Mouse (Mus musculus): ENCODE data around the gene Odf3l1. TPM values are rescaled to one million over a fixed set of nuclear protein-coding genes. Genes with fewer than 3 reads are reported as not detected.

The Odf3l1 gene
- total and polyA plus RNA-seq, 3 experiments: 1.5 to 7.4 (median 1.7) TPM

DNA sequence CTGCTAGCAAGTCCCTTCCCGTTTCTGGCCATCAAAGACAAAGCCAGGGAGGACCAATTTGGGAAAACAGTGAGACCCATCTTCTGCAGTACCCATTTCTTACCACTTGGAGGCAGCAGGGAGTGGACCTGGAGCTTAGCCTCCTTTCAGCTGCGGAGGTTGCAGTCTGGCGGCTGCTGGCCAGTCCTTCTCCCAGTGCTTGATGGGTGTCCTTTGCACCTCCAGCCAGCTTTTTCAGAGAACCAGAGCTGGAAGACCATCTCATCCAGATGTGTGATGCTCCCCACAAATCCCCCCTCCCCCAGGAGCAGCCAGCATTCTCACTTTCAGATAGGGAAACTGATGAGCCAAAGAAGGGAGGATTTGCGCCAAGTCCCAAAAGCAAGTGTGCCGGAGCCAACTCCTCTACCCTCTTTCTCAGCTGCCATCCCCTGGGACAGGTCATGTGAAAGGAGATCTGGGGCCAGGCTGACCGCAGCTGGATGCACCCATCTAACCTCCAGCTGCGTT lies 20.7 kb downstream of the Odf3l1 start:
- peak; percentile 73 for DNase-seq

- no peak for DNase-seq
Measured at GRCm38 (mm10) chr9:56842303-56842719, 22.2 kb downstream of the Odf3l1 start.

DNA sequence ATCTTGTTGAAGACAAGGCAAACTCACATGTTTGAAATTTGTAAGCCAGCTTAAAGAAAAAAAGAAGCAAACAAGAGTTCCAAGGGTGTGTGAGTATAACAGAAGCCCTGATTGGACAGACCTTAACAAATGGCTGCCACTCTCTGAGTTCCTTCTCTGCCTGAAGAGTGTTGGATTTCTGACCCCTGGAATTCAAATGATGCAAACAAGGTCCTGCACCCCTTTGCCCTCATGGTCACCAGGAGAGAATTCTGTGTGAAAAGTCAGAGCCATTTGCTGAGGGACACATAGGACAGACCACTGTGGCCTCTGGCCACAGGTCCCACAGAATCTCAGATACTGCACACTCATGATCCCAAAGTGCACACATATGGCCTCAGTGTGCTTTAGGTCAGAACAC lies 22.6 kb downstream of the Odf3l1 start:
- no peak for DNase-seq

- DNase-seq: no peak
Measured at GRCm38 (mm10) chr9:56840721-56841120, 23.8 kb downstream of the Odf3l1 start.

DNA sequence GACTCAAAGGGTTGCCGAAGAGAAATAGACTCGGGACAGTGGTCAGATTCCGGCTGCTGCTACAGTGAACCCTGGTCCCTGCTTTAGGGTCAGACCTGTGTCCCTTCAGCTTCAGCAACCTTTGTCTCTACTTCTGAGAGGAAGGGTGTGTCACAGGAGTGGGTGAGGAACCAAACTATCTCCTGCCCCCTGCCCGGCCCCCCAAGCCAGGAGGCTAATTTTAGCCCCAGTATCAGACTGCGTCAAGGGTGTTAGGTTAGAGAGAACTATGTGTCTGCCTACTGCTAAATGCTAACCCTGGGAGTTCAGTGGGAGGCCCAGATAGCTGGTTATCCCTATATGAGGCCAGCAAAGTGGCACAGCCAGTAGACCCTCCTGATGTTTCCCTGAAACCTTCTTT lies 29.3 kb downstream of the Odf3l1 start:
- no peak for DNase-seq

- DNase-seq: no peak
Measured at GRCm38 (mm10) chr9:56832900-56833299, 31.6 kb downstream of the Odf3l1 start.

- no peak for DNase-seq
Measured at GRCm38 (mm10) chr9:56831904-56832303, 32.6 kb downstream of the Odf3l1 start.

DNA sequence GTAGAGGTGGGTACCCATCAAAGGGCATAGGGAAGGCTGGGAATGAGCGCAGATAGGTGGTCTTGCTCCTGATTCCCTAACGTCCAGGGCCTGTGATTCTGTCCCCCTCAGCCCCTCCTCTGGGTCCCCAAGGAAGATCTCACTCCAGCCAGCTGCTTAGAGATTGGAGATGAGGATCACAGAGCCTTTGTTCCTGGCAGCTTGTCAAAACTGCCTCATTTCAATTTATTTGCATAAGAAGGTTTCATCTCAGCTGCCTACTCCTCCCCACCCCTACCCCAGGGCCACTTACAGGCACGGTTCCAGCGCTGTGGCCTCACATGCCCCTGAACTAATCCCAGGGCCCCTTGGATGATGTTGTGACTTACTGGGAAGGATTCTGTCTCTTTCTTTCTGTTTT lies 34.3 kb downstream of the Odf3l1 start:
- peak; percentile 35 for DNase-seq

GRCm38 (mm10) chr9:56828841-56829240 lies 35.6 kb downstream of the Odf3l1 start:
- peak; percentile 52 for DNase-seq

GRCm38 (mm10) chr9:56828146-56828545 lies 36.3 kb downstream of the Odf3l1 start:
- no peak for DNase-seq

- no peak for DNase-seq
Measured at GRCm38 (mm10) chr9:56825476-56826213, 38.8 kb downstream of the Odf3l1 start.

- peak; percentile 20 for DNase-seq
Measured at GRCm38 (mm10) chr9:56824900-56825299, 39.6 kb downstream of the Odf3l1 start.

- no peak for DNase-seq
Measured at GRCm38 (mm10) chr9:56810916-56811315, 53.6 kb downstream of the Odf3l1 start.

DNA sequence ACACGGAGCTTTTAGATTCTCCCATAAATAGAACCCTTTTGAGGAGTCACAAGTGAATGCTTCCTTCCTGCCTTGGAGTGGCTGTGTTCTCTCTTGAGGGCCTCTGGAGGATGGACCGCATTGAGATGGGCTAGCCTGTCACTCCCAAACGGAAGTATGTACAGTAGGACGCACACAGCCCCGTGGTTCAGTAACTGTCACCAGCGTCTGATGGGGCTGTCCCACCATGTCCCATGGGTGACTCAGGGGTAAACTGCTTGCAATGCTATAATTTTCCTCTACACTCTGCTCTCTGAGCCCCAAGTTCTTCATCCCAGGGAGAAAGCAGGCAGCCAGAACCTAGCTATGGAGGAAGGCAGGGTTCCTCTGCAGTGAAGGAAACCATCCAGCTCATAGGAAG lies 56.5 kb downstream of the Odf3l1 start:
- no peak for DNase-seq

DNA sequence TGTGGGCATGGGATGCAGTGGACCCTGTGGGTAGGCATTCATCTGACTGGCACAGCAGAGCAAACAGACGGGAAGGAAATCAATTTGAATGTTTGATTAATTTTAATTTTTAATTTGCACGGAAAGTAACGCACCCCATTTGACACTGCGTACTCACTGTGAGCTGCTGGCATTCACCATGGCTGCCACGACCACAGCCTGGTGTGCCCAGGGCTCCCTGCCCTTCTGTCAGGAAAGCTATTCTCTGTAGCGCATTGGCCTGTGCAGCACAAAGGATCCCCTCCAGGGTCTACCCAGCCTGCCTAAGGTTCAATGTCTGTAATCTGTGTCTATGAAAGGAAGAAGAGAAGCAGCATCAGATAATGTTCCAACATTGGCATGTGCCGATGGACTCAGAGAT lies 61.3 kb downstream of the Odf3l1 start:
- no peak for DNase-seq

Other genes with a start within 250 kb of the Odf3l1 start
- 1 to 10 TPM in 1 of 2 experiments, under 1 TPM in 1; 0.55 to 1.8 TPM for gene Lingo1, start 68.2 kb downstream of the Odf3l1 start, total RNA-seq (2021)
- gene Lingo1, start 68.2 kb downstream of the Odf3l1 start, polyA plus RNA-seq (2012; rRNA removed): 4.1 and 5.9 TPM in 2 replicates
- gene Cspg4, start 354 bp upstream of the Odf3l1 start, total RNA-seq (2021): 10 to 100 TPM in 1 of 2 experiments, 1 to 10 TPM in 1; 7.8 to 11.8 TPM
- 17.9 and 19.0 TPM in 2 replicates for gene Cspg4, start 354 bp upstream of the Odf3l1 start, polyA plus RNA-seq (2012; rRNA removed)
- gene Snx33, start 63.7 kb upstream of the Odf3l1 start, total RNA-seq (2021): 10 to 100 TPM; 18.4 to 33.8 TPM
- 13.0 and 15.0 TPM in 2 replicates for gene Snx33, start 63.7 kb upstream of the Odf3l1 start, polyA plus RNA-seq (2012; rRNA removed)
- 100 to 1,000 TPM in 1 of 2 experiments, 10 to 100 TPM in 1; 68.3 to 104 TPM for gene Imp3, start 72.8 kb upstream of the Odf3l1 start, total RNA-seq (2021)
- 445 and 458 TPM in 2 replicates for gene Imp3, start 72.8 kb upstream of the Odf3l1 start, polyA plus RNA-seq (2012; rRNA removed)
- 10 to 100 TPM; 12.0 to 14.3 TPM for gene Snupn, start 86.2 kb upstream of the Odf3l1 start, total RNA-seq (2021)
- 4.0 and 5.8 TPM in 2 replicates for gene Snupn, start 86.2 kb upstream of the Odf3l1 start, polyA plus RNA-seq (2012; rRNA removed)
- gene Ptpn9, start 130.2 kb upstream of the Odf3l1 start, total RNA-seq (2021): 10 to 100 TPM; 37.2 to 47.6 TPM
- gene Ptpn9, start 130.2 kb upstream of the Odf3l1 start, polyA plus RNA-seq (2012; rRNA removed): 134 and 145 TPM in 2 replicates
- gene Sin3a, start 207.4 kb upstream of the Odf3l1 start, total RNA-seq (2021): 10 to 100 TPM; 46.2 to 49.2 TPM
- 71.0 and 101 TPM in 2 replicates for gene Sin3a, start 207.4 kb upstream of the Odf3l1 start, polyA plus RNA-seq (2012; rRNA removed)